Mouse (Mus musculus) stomach, embryonic 15.5 days (tissue): Measurements from ENCODE around the gene Ncln. TPM values are rescaled to one million over a fixed set of nuclear protein-coding genes. Genes with fewer than 3 reads are reported as not detected.
"Not testable (repeated sequence)": the region's sequence is repeated elsewhere in the genome, so short reads cannot be mapped to it uniquely, and the experiment has no call there.

Source experiments
- ATAC-seq: fragments of 200-750 bp; cut with Nextera tagmentation; 2 replicates; pipeline ENCODE4 v1.8.0; 2017; ENCODE audit warnings: low read depth, moderate number of reproducible peaks, moderate TSS enrichment; ENCODE audit not compliant: insufficient read depth, low FRiP score
- H3K27ac ChIP-seq: fragments of 300-500 bp; sonication (generic); 2 replicates; pipeline ENCODE4 v1.5.1; 2015; ENCODE audit warnings: mild to moderate bottlenecking, inconsistent platforms
- H3K27me3 ChIP-seq: fragments of 300-500 bp; sonication (generic); replicated peaks from 2 replicates; pipeline ENCODE4 v1.6.1; 2015; ENCODE audit warnings: inconsistent platforms
- H3K36me3 ChIP-seq: fragments of 300-500 bp; sonication (generic); 2 replicates; pipeline ENCODE4 v1.6.1; 2015; ENCODE audit warnings: inconsistent platforms
- H3K4me1 ChIP-seq: fragments of 300-500 bp; sonication (generic); 2 replicates; pipeline ENCODE4 v1.6.1; 2015; ENCODE audit warnings: inconsistent platforms
- H3K4me2 ChIP-seq: fragments of 300-500 bp; sonication (generic); 2 replicates; pipeline ENCODE4 v1.6.1; 2015; ENCODE audit warnings: mild to moderate bottlenecking, inconsistent platforms
- H3K4me3 ChIP-seq: fragments of 300-500 bp; sonication (generic); replicated peaks from 2 replicates; pipeline ENCODE4 v1.5.1; 2015; ENCODE audit warnings: inconsistent platforms
- H3K9ac ChIP-seq: fragments of 300-500 bp; sonication (generic); 2 replicates; pipeline ENCODE4 v1.6.1; 2015; ENCODE audit warnings: inconsistent platforms
- H3K9me3 ChIP-seq: fragments of 300-500 bp; sonication (generic); 2 replicates; pipeline ENCODE4 v1.6.1; 2016; ENCODE audit warnings: inconsistent platforms
- WGBS: fragments of 180-500 bp; shearing (Covaris S2); methylation state at CpG from one replicate; pipeline ENCODE4 v1.1.7; 2015; 5-methylcytosine and 5-hydroxymethylcytosine counted together
- polyA plus RNA-seq: library from polyadenylated mRNA; unstranded; fragments of >200 nt; fragmentation: Nextera tagmentation; extraction: Ambion mirVana; gene quantifications from 2 replicates; pipeline ENCODE4 v1.2.1, GENCODE M21; 2015

The Ncln gene
- polyA plus RNA-seq, 1 experiment from 2014 or later, result 83.9 TPM

DNA sequence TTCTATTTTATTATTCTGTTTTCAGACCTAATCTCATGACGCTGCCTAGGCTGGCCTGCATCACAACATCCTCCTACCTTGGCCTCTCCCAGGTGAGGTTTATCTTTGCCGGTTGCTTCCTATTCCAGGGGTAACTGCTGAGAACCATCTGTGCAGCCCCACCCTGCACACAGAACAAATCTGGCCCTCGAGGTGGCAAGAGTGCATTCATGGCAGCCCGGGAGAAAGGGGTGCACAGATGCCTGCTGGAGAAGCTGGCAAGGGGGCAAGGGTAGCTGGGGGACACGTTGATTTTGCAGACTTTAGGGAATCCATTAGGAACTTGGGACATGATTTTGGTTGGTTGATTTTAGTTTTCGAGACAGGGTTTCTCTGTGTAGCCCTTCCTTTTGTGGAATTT, 37.9 kb downstream of the Ncln start:
- no peak for ATAC-seq
- 69% methylated on average over 6 of the region's 6 CpGs for WGBS

GRCm38 (mm10) chr10:81457624-81458023, 38.6 kb downstream of the Ncln start:
- peaks cover 89% of the 10 kb centered on the region for H3K27me3 ChIP-seq

More for the DNA sequence above, 37.9 kb downstream of the Ncln start:
- no peaks in the 10 kb centered on the region for H3K36me3 ChIP-seq
- H3K9me3 ChIP-seq, result no peaks in the 10 kb centered on the region
- no peak overlapping the region for H3K9ac ChIP-seq
- peaks cover 89% of the 10 kb centered on the region for H3K27me3 ChIP-seq
- no peak overlapping the region for H3K4me2 ChIP-seq
- H3K4me3 ChIP-seq, result no peak overlapping the region
- H3K4me1 ChIP-seq, result peaks cover 5% of the 10 kb centered on the region; the same call in 1 of the 2 replicates
- no peak overlapping the region for H3K27ac ChIP-seq

GRCm38 (mm10) chr10:81456983-81457563, 39.1 kb downstream of the Ncln start:
- ATAC-seq, result no peak
- Histone ChIP-seq H3K4me1 (peaks cover 3% of the 10 kb centered on the region; the same call in 1 of the 2 replicates), H3K27ac (no peak overlapping the region), H3K4me2 (no peak overlapping the region), H3K9ac (no peak overlapping the region), H3K9me3 (no peaks in the 10 kb centered on the region), H3K27me3 (peaks cover 89% of the 10 kb centered on the region), H3K36me3 (no peaks in the 10 kb centered on the region), H3K4me3 (no peak overlapping the region)
- 35% methylated on average over 12 of the region's 12 CpGs for WGBS

More at GRCm38 (mm10) chr10:81457624-81458023, 38.6 kb downstream of the Ncln start:
- no peak overlapping the region for H3K9ac ChIP-seq
- H3K4me2 ChIP-seq, result no peak overlapping the region
- H3K27ac ChIP-seq, result no peak overlapping the region
- ATAC-seq, result no peak
- peaks cover 5% of the 10 kb centered on the region; the same call in 1 of the 2 replicates for H3K4me1 ChIP-seq
- H3K4me3 ChIP-seq, result no peak overlapping the region
- H3K36me3 ChIP-seq, result no peaks in the 10 kb centered on the region
- WGBS, result 82% methylated on average over 8 of the region's 8 CpGs
- H3K9me3 ChIP-seq, result no peaks in the 10 kb centered on the region

DNA sequence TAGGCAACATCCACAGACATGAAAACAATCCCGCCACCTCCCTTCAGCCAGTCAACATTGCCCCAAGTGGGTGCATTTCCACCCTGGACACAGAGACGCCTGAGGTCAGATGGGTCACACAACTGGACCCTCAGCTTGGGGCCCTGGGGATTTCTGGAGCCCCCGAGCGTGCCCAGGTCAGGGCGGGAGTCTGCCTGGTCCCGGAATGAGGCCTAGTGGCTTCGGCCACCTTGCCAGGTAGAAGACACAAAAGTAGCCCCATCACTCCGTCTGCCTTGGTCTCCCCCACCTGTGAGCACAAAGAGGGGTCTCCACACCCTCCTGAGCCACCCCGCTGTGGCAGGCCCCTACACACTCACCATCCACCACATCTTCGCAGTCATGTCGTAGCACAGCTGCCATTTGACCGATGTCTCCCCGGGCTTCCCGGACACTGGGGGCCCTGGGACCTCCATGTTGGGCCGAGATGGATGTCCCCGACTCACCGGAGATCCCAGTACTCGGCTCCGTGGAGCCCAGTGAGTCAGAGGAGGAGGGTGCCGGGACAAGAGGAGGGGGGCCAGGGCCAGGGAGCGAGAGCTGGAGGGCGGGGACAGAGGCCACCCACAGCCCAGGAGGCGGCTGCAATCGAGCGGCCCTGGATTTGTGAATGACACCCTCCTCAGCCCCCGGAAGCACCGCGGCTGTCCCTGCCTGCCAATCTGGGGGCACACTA, 40.9 kb downstream of the Ncln start, which contains the start of gene Nfic:
Gene Nfic (minus strand): TSS at position 455 of the 715 bp plus-strand sequence.
- Histone ChIP-seq H3K4me1 (no peaks in the 10 kb centered on the region; the same call in 1 of the 2 replicates), H3K27ac (no peak within 1 kb of the TSS), H3K36me3 (no peaks in the 10 kb centered on the region), H3K9me3 (no peaks in the 10 kb centered on the region), H3K4me3 (no peak within 1 kb of the TSS), H3K9ac (no peak within 1 kb of the TSS), H3K4me2 (no peak within 1 kb of the TSS), H3K27me3 (peaks cover 89% of the 10 kb centered on the region)
- WGBS, result 53% methylated on average over 28 of the region's 28 CpGs
- ATAC-seq, result no peak

DNA sequence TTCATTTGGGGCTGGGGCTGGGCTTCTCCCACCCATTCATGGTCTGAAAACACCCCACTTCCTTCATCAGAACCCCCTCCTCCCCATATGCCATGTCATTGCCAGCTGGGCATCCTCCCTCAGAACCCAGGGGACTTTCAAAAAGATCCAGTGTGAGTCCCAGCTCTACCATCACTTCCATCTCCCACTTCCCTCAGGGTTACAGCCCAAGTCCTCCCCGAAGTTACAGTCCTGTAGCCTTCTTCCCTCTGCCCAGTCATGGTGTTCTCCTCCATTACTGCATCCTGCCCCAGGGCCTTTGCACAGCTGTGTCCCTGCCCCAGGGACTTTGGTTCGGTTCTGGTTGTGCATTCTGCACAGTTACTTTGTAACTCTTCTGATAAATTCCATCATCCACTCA, 42.1 kb downstream of the Ncln start:
- H3K27me3 ChIP-seq, result peaks cover 79% of the 10 kb centered on the region
- no peak for ATAC-seq

DNA sequence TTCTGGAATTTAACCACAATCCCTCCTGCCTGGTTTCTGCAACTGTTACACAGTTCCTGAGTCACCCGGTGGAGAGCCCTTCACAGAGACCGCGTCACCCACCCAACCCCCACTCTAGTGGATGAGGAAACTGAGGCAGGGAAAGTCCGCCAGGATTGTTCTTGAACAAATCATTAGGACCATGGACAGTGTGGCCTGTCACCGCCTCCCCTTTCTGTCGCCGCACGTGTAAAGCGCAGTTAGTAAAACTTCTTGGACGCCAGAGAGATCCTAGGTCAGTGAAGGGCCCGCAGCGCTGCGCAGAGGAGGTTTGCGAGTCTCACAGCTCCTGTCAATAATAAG, 43.3 kb downstream of the Ncln start:
- Histone ChIP-seq H3K27ac (no peak overlapping the region), H3K4me1 (no peaks in the 10 kb centered on the region; the same call in 1 of the 2 replicates), H3K4me3 (no peak overlapping the region), H3K4me2 (no peak overlapping the region), H3K9me3 (no peaks in the 10 kb centered on the region), H3K9ac (no peak overlapping the region), H3K27me3 (peaks cover 69% of the 10 kb centered on the region), H3K36me3 (no peaks in the 10 kb centered on the region)
- ATAC-seq, result no peak
- 2% methylated on average over 14 of the region's 14 CpGs for WGBS

More for the DNA sequence above, 42.1 kb downstream of the Ncln start:
- no peak overlapping the region for H3K27ac ChIP-seq
- H3K36me3 ChIP-seq, result no peaks in the 10 kb centered on the region
- no peaks in the 10 kb centered on the region; the same call in 1 of the 2 replicates for H3K4me1 ChIP-seq
- 66% methylated on average over 2 of the region's 2 CpGs for WGBS
- no peaks in the 10 kb centered on the region for H3K9me3 ChIP-seq
- H3K4me2 ChIP-seq, result no peak overlapping the region
- no peak overlapping the region for H3K9ac ChIP-seq
- H3K4me3 ChIP-seq, result no peak overlapping the region

DNA sequence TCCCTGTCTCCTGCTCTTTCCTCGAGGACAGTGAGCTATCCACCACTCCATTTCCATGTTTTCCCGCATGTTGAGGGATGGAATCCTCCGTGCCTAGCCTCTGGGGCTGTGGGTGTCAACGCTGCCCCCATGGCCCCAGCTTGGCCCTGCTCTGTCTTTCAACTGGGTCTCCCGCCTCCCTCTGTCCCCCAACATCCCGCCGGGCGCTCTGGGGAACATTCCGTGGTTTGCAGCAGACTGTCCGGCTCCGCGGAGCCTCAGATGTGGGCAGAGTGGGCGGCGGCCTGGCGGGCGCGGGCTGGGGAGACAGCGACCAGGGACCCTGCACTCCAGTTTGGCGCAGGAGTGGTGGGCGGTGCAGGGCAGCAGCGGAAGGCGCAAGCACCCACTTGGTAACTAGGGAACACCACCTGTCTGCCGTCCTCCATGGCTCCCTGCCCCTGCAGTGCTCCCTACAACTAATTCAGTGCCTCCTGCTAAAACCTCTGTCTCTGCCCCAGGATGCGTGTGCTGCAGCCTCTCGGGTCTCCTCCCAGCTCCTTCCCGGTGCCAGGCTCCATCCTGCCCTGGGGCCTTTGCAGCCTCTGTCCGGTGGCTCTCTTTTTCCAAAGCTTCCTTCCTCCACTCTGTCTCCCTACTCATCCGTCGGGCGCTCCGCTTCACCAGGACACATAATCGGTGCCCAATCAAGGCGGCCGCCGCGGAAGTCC, 43.8 kb downstream of the Ncln start:
- Histone ChIP-seq H3K36me3 (no peaks in the 10 kb centered on the region), H3K4me3 (0 out of 2 replicates have a peak overlapping the region, but pooled peaks have one; percentile 5), H3K27me3 (peaks cover 64% of the 10 kb centered on the region), H3K9ac (no peak overlapping the region), H3K9me3 (no peaks in the 10 kb centered on the region), H3K27ac (no peak overlapping the region), H3K4me1 (no peaks in the 10 kb centered on the region; the same call in 1 of the 2 replicates), H3K4me2 (no peak overlapping the region; the same call in 1 of the 2 replicates)
- 12% methylated on average over 36 of the region's 36 CpGs for WGBS
- no peak for ATAC-seq

GRCm38 (mm10) chr10:81451365-81451745, 44.8 kb downstream of the Ncln start:
- Histone ChIP-seq H3K27ac (no peak overlapping the region), H3K4me2 (no peak overlapping the region), H3K9ac (no peak overlapping the region), H3K4me1 (no peaks in the 10 kb centered on the region; the same call in 1 of the 2 replicates), H3K36me3 (no peaks in the 10 kb centered on the region), H3K9me3 (no peaks in the 10 kb centered on the region), H3K4me3 (no peak overlapping the region), H3K27me3 (peaks cover 59% of the 10 kb centered on the region)
- ATAC-seq, result no peak
- WGBS, result 54% methylated on average over 6 of the region's 6 CpGs

DNA sequence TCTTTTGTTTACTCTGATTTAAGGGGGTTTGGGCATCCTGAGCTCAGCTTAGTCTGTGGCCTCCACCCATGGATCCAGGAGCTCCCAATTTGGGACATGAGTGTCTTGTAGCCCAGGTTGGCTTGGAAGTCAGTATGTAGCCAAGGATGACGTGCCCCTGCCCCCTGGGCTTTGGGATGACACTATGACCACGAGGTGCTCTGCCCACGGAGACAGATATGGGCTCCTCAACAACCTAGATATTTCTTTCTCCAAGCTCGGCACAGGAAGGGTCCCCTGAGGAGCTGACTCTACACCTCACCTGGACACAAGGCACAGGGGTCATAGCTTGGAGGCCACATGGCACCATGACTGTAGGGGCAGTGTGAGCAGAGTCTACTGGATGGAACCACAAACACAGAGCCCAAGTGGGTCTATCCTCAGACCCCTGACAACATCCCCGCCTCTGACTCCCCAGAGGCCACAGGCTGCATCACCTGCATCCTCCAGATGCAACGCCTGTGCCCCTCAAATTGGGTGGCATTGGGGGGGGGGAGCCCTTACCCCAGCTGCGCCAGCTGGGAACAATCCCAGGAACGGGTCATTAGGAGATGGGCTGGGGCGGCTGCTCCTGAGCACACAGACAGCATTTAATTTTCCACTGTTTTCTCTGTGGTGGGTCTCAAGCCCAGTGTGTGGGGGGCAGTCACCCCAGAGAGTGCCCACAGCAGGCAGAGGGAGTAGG, 45.4 kb downstream of the Ncln start:
- H3K9ac ChIP-seq, result no peak overlapping the region
- no peak overlapping the region for H3K4me3 ChIP-seq
- no peaks in the 10 kb centered on the region for H3K9me3 ChIP-seq
- peaks cover 53% of the 10 kb centered on the region for H3K27me3 ChIP-seq
- no peaks in the 10 kb centered on the region for H3K36me3 ChIP-seq
- no peak for ATAC-seq
- no peaks in the 10 kb centered on the region; the same call in 1 of the 2 replicates for H3K4me1 ChIP-seq
- 53% methylated on average over 9 of the region's 9 CpGs for WGBS
- H3K27ac ChIP-seq, result no peak overlapping the region
- H3K4me2 ChIP-seq, result no peak overlapping the region

DNA sequence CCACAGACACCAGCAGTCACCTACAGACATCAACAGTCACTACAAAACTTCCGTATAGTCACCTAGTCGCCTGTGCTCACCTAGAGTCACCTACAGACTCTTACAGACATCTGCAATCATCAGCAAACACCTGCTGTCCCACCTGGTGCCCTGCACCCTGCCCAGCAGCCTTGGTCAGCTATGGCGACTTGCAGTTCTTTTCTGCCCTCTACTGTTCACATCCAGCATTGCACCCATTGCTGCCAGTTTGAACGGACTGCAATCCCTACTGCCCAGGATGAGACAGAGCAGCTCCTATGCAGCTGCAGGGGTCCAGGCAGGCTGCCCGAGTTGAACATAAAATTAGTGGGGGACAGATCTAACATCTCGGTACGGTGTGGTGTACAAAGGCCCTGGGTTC, 46.1 kb downstream of the Ncln start:
- WGBS, result 3% methylated on average over 7 of the region's 7 CpGs

GRCm38 (mm10) chr10:81445516-81445915, 50.7 kb downstream of the Ncln start:
- H3K4me3 ChIP-seq, ATAC-seq, H3K4me2 ChIP-seq, H3K4me1 ChIP-seq, H3K27me3 ChIP-seq, H3K9ac ChIP-seq, H3K36me3 ChIP-seq, H3K9me3 ChIP-seq, H3K27ac ChIP-seq: not testable (repeated sequence)
- 27% methylated on average over 2 of the region's 2 CpGs for WGBS

More for the DNA sequence above, 46.1 kb downstream of the Ncln start:
- H3K4me2 ChIP-seq, result no peak overlapping the region
- H3K27ac ChIP-seq, result no peak overlapping the region
- no peak overlapping the region for H3K9ac ChIP-seq
- peak; percentile 72 for ATAC-seq
- peaks cover 46% of the 10 kb centered on the region for H3K27me3 ChIP-seq
- H3K36me3 ChIP-seq, result no peaks in the 10 kb centered on the region
- H3K9me3 ChIP-seq, result no peaks in the 10 kb centered on the region
- H3K4me1 ChIP-seq, result no peaks in the 10 kb centered on the region; the same call in 1 of the 2 replicates
- H3K4me3 ChIP-seq, result no peak overlapping the region
